Mouse (Mus musculus) midbrain, embryonic 13.5 days (tissue): ENCODE measurements at regions not wholly inside any gene's neighbourhood (a gene's known extent, or its start where the extent isn't known, plus 50 kb on each side); places are given as distances from the start of the nearest gene placed in this dataset.

ENCODE experiments used
- ATAC-seq: fragments of 200-750 bp; cut with Nextera tagmentation; 2 replicates; pipeline ENCODE4 v1.8.0; 2017; ENCODE audit warnings: mild to moderate bottlenecking, moderate TSS enrichment, moderate library complexity
- H3K27ac ChIP-seq: fragments of 300-500 bp; sonication (generic); 2 replicates; pipeline ENCODE4 v1.5.1; 2015; ENCODE audit warnings: inconsistent platforms, mild to moderate bottlenecking, moderate library complexity
- H3K27me3 ChIP-seq: fragments of 300-500 bp; sonication (generic); 2 replicates; pipeline ENCODE4 v1.6.1; 2015; ENCODE audit warnings: mild to moderate bottlenecking, inconsistent platforms
- H3K36me3 ChIP-seq: fragments of 300-500 bp; sonication (generic); 2 replicates; pipeline ENCODE4 v1.6.1; 2015; ENCODE audit warnings: mild to moderate bottlenecking, inconsistent platforms
- H3K4me1 ChIP-seq: fragments of 300-500 bp; sonication (generic); replicated peaks from 2 replicates; pipeline ENCODE4 v1.6.1; 2015; ENCODE audit warnings: inconsistent platforms
- H3K4me2 ChIP-seq: fragments of 300-500 bp; sonication (generic); replicated peaks from 2 replicates; pipeline ENCODE4 v1.6.1; 2015; ENCODE audit warnings: moderate library complexity, mild to moderate bottlenecking, inconsistent platforms
- H3K4me3 ChIP-seq: fragments of 300-500 bp; sonication (generic); replicated peaks from 2 replicates; pipeline ENCODE4 v1.5.1; 2015; ENCODE audit warnings: mild to moderate bottlenecking, inconsistent platforms
- H3K9ac ChIP-seq: fragments of 300-500 bp; sonication (generic); replicated peaks from 2 replicates; pipeline ENCODE4 v1.6.1; 2015; ENCODE audit warnings: mild to moderate bottlenecking, inconsistent platforms
- H3K9me3 ChIP-seq: fragments of 300-500 bp; sonication (generic); 2 replicates; pipeline ENCODE4 v1.6.1; 2016; ENCODE audit warnings: mild to moderate bottlenecking, inconsistent platforms
- WGBS: fragments of 180-500 bp; shearing (Covaris S2); methylation state at CpG from one replicate; pipeline ENCODE4 v1.1.7; 2015; 5-methylcytosine and 5-hydroxymethylcytosine counted together

DNA sequence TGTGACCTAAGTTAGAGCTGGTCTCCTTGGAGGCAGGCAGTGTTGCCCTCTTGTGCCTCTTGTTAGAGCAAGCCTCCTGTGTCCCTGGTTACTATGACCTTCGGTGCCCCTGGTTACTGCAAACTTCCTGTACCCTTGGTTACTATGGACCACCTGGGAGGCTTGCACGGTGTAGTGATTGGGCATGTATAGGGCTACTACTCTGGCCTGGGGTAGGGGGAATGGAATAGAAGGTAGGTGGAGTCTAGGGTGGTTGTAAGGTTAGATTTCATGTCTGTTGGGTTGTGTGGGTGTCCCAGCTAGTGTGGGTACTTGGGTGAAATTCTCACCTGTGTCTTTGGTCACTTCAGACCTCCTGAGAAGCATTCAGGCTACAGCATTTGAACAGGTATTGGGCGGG lies 141.7 kb upstream of the Wdr75 start:
- Histone ChIP-seq H3K27ac (no peak overlapping the region), H3K4me1 (no peaks in the 10 kb centered on the region), H3K4me3 (no peak overlapping the region), H3K27me3 (no peaks in the 10 kb centered on the region), H3K4me2 (no peak overlapping the region), H3K9me3 (no peaks in the 10 kb centered on the region), H3K36me3 (no peaks in the 10 kb centered on the region), H3K9ac (no peak overlapping the region)
- 92% methylated on average over 3 of the region's 3 CpGs for WGBS
- 0 out of 2 replicates have a peak, but pooled peaks have one; percentile 24 for ATAC-seq

- Histone ChIP-seq H3K9me3 (no peaks in the 10 kb centered on the region), H3K4me1 (no peaks in the 10 kb centered on the region), H3K27ac (no peak overlapping the region), H3K36me3 (no peaks in the 10 kb centered on the region), H3K4me2 (no peak overlapping the region), H3K9ac (no peak overlapping the region), H3K4me3 (no peak overlapping the region), H3K27me3 (no peaks in the 10 kb centered on the region)
- WGBS, result 79% methylated on average over 3 of the region's 3 CpGs
- no peak for ATAC-seq
These were observed 131.0 kb upstream of the Wdr75 start for GRCm38 (mm10) chr1:45663882-45664520.

DNA sequence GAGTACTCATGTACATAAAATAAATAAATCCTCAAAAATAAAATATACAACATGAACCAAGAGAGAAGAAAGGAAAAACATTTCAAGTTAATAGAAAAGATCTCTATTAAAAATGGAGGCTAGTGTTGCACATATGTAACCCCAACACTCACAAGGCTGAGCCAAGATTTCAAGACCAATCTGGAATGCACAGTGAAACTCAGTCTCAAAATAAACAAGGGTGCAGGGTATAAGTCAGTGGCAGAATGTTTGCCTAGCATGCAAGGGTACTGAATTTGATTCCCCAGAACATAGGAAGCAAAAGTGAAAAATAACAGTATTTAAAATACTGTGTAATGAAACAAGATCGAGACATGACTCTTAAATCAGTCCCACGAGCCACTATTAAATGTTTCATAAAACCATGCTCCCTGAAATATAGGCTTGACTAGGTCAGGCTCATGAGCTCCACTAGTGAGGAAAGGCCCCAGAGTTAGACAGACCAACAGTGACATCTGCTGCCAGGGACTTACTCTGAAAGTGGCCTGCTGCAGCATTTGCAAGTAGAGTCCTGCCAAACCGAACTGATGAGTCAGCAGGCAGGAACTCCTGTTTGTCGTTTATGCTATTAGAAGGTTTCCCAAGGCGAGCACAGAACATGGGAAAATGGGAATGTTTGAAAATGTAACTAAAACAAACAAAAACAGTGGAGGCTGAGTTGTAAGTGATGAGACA lies 122.4 kb upstream of the Wdr75 start:
- no peak overlapping the region for H3K4me3 ChIP-seq
- H3K36me3 ChIP-seq, result no peaks in the 10 kb centered on the region
- no peak for ATAC-seq
- no peak overlapping the region for H3K27ac ChIP-seq
- H3K9ac ChIP-seq, result no peak overlapping the region
- H3K4me1 ChIP-seq, result no peaks in the 10 kb centered on the region
- WGBS, result 66% methylated on average over 5 of the region's 5 CpGs
- H3K9me3 ChIP-seq, result no peaks in the 10 kb centered on the region
- no peaks in the 10 kb centered on the region for H3K27me3 ChIP-seq
- no peak overlapping the region for H3K4me2 ChIP-seq

DNA sequence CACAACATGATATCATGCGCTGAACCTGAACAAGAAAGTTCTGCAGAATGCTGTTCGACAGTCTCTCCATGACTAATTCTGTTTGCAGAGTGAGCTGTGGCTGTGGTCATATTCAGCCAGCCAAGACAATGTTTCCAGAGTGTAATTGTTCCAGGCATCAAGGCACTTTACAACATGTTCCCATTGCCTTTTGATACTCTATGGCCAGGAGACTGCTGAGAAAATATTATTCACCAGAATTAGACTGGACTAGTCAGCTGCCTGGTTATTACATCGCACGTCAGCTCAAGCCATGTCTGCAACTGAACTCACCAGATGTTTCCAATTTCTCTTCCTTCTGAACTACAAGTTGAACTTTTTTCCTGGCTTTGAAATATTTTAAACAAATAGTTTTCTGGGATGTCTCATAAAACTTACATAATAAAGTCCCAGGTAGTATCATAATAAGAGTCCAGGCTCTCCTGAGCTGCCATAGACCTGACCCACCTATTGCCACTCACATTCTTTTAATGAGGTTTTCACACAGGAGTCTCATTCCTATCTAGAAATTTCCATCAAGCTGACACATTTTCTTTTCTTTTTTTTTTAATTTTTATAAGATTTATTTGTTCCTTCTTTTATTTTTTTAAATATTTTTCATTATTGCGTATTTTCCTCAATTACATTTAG lies 119.1 kb upstream of the Wdr75 start:
- Histone ChIP-seq H3K4me1 (no peaks in the 10 kb centered on the region), H3K9me3 (no peaks in the 10 kb centered on the region), H3K9ac (no peak overlapping the region), H3K4me3 (no peak overlapping the region), H3K27me3 (no peaks in the 10 kb centered on the region), H3K4me2 (no peak overlapping the region), H3K27ac (no peak overlapping the region), H3K36me3 (no peaks in the 10 kb centered on the region)
- 88% methylated on average over 5 of the region's 5 CpGs for WGBS
- ATAC-seq, result no peak

DNA sequence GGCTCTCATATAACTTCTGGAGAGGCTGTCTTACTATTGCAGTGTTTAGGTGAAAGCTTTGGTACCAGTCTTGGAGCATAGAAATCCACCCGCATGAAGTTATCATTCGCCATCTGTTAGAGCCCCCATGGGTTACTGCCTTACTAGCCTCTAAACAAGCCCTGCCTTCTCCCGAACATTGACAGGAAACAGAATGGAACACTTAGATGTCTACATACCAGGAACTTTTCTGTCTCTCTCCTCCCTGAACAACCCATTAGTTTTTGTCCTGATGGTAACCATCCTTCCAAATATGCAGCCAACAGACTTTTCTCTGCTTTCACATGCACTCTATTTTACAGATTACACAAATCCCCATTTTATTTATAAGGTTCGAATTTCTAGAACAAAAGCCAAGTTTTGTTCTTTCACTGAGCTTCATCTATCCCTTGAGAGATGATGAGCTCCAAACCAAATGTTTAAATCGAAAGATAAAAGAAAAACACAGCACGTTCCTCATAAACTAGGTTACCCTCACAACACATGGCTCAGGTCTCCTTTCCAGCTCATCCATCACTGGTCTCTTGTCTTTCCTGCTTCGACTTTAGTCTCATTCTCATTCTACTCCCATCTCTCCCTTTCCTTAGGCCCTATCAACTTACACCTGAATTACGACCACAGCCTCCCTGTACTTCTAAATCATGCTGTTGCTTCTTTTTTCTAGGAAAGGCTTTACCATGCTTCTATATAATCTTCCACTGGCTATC lies 114.8 kb upstream of the Wdr75 start:
- WGBS, result 89% methylated on average over 8 of the region's 8 CpGs
- Histone ChIP-seq H3K27me3 (no peaks in the 10 kb centered on the region), H3K9me3 (no peaks in the 10 kb centered on the region)

GRCm38 (mm10) chr1:45700893-45701292 lies 94.1 kb upstream of the Wdr75 start:
- Histone ChIP-seq H3K4me1 (no peaks in the 10 kb centered on the region), H3K36me3 (no peaks in the 10 kb centered on the region), H3K4me2 (no peak overlapping the region), H3K27ac (no peak overlapping the region), H3K4me3 (no peak overlapping the region), H3K27me3 (no peaks in the 10 kb centered on the region), H3K9me3 (no peaks in the 10 kb centered on the region), H3K9ac (no peak overlapping the region)
- 55% methylated on average over 1 of the region's 1 CpGs for WGBS
- ATAC-seq, result no peak

More for the DNA sequence above, 114.8 kb upstream of the Wdr75 start:
- Histone ChIP-seq H3K4me2 (no peak overlapping the region), H3K27ac (no peak overlapping the region), H3K4me3 (no peak overlapping the region), H3K9ac (no peak overlapping the region), H3K4me1 (no peaks in the 10 kb centered on the region), H3K36me3 (no peaks in the 10 kb centered on the region)
- ATAC-seq, result no peak

- no peaks in the 10 kb centered on the region for H3K9me3 ChIP-seq
- no peak overlapping the region for H3K4me3 ChIP-seq
- H3K36me3 ChIP-seq, result no peaks in the 10 kb centered on the region
- ATAC-seq, result no peak
- H3K4me1 ChIP-seq, result no peaks in the 10 kb centered on the region
- H3K27ac ChIP-seq, result no peak overlapping the region
- no peak overlapping the region for H3K9ac ChIP-seq
- H3K27me3 ChIP-seq, result no peaks in the 10 kb centered on the region
- no peak overlapping the region for H3K4me2 ChIP-seq
- WGBS, result 100% methylated on average over 1 of the region's 1 CpGs
These were observed 93.5 kb upstream of the Wdr75 start for GRCm38 (mm10) chr1:45701516-45701915.

DNA sequence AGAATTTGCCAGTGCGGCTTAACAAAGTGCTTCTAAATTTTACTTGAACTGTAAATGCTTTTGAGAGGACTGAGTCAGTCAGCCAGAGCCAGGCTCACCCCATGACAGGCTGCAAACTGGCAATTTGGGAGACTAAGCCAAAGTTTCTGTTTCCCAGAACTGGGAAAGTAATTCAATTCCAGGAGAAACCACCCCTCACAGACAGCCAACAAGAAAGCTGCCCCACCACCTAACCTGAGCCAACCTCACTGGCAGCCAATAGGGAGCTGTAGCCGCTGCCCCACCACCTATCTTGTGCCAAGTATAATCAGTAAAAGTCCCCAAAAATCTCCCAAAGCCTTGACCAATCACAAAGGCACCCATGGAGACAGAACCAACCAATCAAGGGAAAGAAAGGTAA lies 71.6 kb upstream of the Wdr75 start:
- H3K4me2 ChIP-seq, result no peak overlapping the region
- H3K36me3 ChIP-seq, result no peaks in the 10 kb centered on the region
- no peak overlapping the region for H3K27ac ChIP-seq
- no peak for ATAC-seq
- no peak overlapping the region for H3K4me3 ChIP-seq
- 98% methylated on average over 2 of the region's 2 CpGs for WGBS
- no peak overlapping the region for H3K9ac ChIP-seq
- no peaks in the 10 kb centered on the region for H3K27me3 ChIP-seq
- H3K4me1 ChIP-seq, result no peaks in the 10 kb centered on the region
- no peaks in the 10 kb centered on the region for H3K9me3 ChIP-seq

GRCm38 (mm10) chr1:45732958-45733357 lies 62.0 kb upstream of the Wdr75 start:
- 97% methylated on average over 3 of the region's 3 CpGs for WGBS
- Histone ChIP-seq H3K27ac (no peak overlapping the region), H3K27me3 (no peaks in the 10 kb centered on the region), H3K4me1 (no peaks in the 10 kb centered on the region), H3K4me3 (no peak overlapping the region), H3K9me3 (0 out of 2 replicates have a peak, but pooled peaks cover 3% of the 10 kb centered on the region), H3K36me3 (no peaks in the 10 kb centered on the region), H3K9ac (no peak overlapping the region), H3K4me2 (no peak overlapping the region)
- no peak for ATAC-seq

- Histone ChIP-seq H3K4me2 (no peak overlapping the region), H3K36me3 (no peaks in the 10 kb centered on the region), H3K27me3 (no peaks in the 10 kb centered on the region), H3K4me1 (no peaks in the 10 kb centered on the region), H3K9ac (no peak overlapping the region), H3K9me3 (peaks cover 13% of the 10 kb centered on the region), H3K4me3 (no peak overlapping the region), H3K27ac (no peak overlapping the region)
- no peak for ATAC-seq
- WGBS, result 85% methylated on average over 1 of the region's 1 CpGs
These were observed 49.8 kb upstream of the Wdr75 start for GRCm38 (mm10) chr1:45745136-45745535.
